Mouse (Mus musculus) gonadal fat pad, adult 2 months (tissue): Measurements from ENCODE around the gene Gm49337. TPM values are rescaled to one million over a fixed set of nuclear protein-coding genes. Genes with fewer than 3 reads are reported as not detected.

Source experiments
- DNase-seq: peaks from one replicate; pipeline ENCODE4 v3.0.0-alpha.2; 2012; ENCODE audit warnings: low read depth
- polyA plus RNA-seq: library from polyadenylated mRNA; depleted of rRNA; stranded (reverse); fragments of >200 nt; gene quantifications from 2 replicates; pipeline ENCODE4 v1.2.3, GENCODE M21; 2012; rRNA removed

The Gm49337 gene
- polyA plus RNA-seq = not detected in 2 replicates

GRCm38 (mm10) chr4:116173072-116173471 lies at the start of gene Gm49337, which contains the start of gene 1700042G07Rik:
Gm49337 (plus strand) TSS chr4:116173384.
1700042G07Rik (plus strand) TSS chr4:116173372.
- no peak for DNase-seq

DNA sequence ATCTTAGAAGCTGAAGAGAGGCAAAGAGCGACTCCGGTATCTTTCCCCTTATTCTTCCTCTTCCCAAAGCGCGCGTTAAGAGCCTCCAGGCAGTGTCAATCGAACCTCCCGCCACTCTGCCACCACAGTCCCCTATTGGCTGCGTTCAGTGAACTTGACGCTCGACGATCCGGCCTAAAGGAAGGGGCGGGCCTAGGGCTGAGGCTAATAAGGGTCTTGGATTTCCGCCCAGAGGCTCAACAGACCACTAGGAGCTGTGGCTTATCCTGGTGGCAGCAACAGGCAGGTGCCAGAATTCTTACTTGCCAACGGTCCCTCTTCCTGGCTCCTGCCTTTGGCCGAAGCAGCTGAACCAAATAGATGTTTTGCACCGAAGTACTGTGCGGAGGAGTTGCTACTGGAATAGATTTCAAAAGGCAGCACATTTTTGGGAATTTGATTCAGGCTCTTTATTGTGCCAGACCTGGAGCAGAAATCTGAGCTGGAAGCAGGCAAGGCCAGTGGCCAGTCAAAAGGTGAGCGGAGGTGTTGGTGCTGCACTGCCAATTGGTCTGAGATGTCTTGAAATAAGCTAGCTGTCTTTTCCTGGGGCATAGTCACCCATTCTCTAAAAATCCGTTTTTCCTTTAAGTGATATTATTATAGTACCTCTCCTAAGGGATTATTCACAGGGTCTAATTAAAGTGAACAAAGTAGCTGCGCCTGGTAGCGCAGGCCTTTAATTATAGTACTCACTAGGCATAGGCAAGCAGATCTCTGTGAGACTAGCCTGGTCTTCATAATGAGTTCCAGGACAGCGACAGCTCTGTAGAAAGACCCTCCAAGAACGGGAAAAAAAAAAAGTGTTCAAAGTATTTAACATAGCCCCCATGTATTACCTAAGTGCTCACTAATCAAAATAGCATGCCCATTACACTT lies 49.3 kb upstream of the Gm49337 start, which contains the start of the genes Rad54l and Pomgnt1:
Gene Rad54l, minus strand, starts transcription at position 89 of the 918 bp plus-strand sequence.
Gene Pomgnt1, plus strand, starts transcription at position 239 of the 918 bp plus-strand sequence.
- DNase-seq = no peak

- no peak for DNase-seq
Measured at GRCm38 (mm10) chr4:116125803-116126386, 47.3 kb upstream of the Gm49337 start.

GRCm38 (mm10) chr4:116127956-116128355 lies 45.2 kb upstream of the Gm49337 start:
- no peak for DNase-seq

DNA sequence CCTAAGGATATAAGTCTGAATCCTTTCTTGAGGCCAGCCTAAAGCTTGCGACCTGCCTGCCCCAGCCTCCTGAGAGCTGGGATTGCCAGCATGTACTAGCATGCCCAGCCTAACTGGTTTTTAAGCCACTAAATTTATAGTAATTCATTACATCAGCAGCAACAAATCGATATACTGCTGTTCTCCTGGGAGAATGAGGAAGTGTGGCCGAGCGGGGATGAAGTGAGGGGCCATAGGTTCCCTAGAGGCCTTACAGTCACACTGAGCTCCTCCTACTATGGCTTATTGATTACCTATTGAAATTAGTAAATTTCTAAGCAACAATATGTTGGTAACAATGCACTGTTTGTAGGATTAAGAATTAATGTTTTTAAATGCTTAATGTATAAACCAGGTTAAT lies 40.1 kb upstream of the Gm49337 start:
- DNase-seq = no peak

GRCm38 (mm10) chr4:116134990-116135389 lies 38.2 kb upstream of the Gm49337 start:
- DNase-seq = no peak

DNA sequence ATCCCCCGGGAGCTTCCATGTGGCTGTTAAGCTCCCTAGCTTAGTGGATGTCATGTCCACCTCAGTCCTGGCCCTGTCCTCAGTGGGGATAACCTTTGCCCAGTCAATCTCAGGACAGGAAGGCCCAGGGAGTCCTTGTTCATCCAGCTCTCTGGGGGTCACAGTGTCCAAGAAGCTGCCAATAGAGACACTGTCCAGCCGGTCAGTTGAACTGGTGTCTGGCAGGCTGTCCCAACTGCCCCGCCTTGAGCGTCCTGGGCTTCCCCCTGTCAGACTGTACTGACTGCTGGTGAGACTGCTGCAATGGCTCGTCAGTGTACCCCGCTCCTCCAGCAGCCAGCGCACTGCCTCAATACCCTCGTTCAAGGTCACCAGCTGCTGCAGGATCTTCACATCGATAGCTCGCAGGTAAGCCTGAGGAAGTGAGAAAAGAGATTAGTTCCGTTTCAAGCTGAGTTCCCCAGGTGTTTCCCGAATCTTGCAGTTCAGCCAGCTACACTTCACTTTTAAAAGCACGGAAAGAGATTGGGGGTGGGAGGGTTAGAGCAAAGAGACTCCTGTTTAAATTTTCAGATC lies 35.7 kb upstream of the Gm49337 start:
- DNase-seq = no peak

GRCm38 (mm10) chr4:116140801-116141574 lies 32.2 kb upstream of the Gm49337 start:
- no peak for DNase-seq

DNA sequence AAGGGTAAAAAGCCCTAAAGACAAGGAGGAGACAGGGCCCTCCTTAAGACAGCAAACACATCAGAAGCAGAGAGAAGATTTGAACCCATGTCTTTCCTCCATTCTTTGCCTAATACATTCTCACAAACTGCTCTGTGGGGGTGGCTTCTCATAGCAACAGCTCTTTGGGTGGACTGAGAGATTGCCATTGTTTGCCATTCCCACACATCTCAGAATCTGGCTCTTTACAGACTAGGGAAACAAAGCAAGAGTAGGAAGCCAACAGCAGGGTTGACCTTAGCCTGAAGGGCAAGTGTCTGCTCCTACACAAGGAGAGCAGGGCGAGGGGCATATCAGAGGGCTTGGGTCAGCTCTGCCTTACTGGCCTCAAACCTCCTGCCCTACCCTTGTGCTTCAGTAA lies 31.4 kb upstream of the Gm49337 start:
- DNase-seq = no peak

DNA sequence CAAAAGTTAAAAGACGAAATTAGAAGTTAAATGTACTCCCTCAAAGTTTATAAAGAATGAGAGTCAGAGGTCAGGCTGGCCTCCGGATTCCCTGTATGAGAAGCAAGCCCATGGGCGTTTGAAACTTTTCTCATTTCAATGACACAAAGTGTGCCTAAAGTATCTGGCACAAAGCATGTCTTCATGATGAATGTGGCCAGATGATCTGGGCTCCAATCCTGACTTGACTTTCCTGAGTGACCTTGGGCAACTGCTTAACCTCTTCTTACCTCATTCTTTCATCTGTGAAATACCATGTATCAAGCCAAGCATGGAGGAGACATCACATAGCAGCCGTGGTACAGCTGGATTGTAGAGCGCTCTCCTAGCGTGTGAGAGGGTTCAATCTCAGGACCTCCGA lies 30.9 kb upstream of the Gm49337 start:
- no peak for DNase-seq

DNA sequence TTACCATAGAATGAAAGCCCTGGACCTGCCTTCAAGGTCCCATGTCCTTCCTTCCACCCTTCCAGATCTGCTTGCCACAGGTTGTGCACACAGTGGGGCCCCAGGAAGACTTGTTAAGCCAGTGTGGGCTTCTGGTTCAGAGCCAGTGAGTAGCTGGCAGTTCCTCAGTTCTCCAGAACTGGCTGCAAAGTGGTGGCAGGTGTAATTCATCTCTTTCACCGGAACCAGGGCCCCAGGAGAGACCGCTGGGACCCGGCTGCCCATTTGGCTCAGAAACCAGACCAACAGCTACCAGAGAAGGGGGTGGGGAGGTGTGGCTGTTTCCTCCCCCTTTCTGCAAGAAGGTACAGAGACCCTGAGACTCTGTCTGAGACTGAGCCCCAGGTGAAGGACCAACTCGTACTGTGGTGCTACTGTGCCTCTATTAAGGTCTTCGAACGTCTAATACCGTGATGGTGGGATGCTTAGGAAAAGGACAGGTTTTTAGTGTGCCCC lies 29.8 kb upstream of the Gm49337 start:
- no peak for DNase-seq

DNA sequence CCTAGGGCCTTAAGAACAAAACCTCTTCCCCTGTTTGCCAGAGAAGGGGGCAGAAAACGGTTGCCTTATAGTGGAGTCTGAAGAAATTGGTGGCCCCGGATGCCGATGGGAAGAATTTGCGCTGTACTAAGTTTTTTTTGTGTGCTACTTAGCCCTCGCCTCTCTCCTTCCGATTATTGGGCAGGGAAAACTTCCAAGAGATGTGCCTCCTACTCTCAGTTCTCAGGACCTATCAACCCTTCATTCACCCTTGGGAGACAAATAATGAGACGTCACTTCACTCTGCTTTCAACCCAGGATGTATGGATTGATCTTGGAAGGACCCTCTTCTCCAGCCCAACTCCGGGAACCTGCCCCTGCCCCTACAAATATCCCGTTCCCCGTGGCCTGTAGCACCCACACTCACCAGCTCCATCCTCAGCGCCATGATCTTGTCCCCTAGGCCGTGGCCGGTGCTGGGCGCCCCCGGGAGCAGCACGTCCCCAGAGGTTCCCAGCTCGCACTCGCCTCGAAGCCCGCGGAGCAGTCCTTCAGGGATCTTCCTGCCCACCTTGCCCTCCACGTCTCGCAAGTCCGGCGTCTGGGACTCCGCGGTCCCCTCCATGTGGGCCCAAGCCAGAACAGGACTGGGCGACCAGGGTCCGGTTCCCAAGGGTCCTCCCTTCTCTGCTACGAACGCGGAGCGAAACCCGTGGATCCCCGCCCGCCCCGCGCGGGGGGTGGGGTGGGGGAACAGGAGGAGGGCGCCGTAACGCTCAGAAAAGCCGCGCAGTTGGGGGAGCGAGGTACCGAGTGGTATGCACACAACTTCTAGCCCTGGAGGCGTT lies 29.1 kb upstream of the Gm49337 start:
- DNase-seq = no peak

GRCm38 (mm10) chr4:116149812-116150155 lies 23.4 kb upstream of the Gm49337 start:
- no peak for DNase-seq

DNA sequence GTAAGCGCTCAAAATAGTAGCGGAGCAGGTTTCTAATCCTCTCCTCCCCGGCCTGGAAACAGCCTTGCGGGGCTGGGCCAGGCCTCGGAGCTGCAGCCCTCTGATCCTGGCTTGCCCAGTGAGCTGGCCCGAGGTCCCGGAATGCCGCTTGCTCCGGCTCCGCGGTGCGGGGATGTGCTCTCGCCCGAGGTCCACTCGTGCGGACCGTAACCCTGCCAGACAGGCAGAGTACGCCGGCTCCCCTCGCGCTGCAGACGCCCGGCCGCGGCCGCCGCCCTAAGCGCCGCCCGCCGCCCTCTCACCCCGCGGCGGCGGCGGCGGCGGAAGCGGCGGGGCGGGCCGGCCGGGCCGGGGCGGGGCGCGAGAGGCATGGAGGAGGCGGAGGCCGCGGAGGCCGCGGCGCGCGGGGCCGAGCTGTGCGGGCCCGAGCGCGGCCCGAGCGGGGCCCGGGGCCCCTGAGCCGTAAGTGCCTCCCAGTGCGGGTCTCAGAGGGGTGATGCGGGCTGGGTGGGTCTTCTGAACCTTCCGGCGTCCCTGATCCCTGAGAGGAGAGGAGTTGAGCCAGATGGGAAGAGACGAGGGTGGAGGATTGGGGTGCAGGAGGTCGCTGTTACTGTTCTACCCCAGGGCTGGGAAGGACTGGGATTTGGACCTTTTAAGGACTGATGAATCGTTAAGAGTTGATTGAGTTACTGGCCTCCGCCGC lies 22.9 kb upstream of the Gm49337 start:
- no peak for DNase-seq

DNA sequence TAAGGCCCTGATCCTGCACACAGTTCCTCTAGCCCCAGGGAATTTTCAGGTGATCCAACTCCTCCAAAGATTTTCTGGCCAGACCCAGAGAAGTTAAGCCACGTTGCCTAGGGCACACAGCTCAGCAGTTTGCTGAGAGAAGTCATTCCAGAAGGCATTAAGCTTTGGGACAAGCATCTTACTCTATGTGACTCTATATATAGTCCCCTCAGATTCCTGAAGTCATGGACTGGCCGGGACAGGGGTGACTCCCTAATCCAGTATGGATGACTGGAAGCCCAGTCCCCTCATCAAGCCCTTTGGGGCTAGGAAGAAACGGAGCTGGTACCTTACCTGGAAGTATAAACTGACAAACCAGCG lies 22.3 kb upstream of the Gm49337 start:
- no peak for DNase-seq

- no peak for DNase-seq
Measured at GRCm38 (mm10) chr4:116151238-116151637, 21.9 kb upstream of the Gm49337 start, which contains the start of gene Lurap1. Lurap1 (minus strand) TSS chr4:116151338.

- DNase-seq = no peak
Measured at GRCm38 (mm10) chr4:116152702-116153101, 20.5 kb upstream of the Gm49337 start.

DNA sequence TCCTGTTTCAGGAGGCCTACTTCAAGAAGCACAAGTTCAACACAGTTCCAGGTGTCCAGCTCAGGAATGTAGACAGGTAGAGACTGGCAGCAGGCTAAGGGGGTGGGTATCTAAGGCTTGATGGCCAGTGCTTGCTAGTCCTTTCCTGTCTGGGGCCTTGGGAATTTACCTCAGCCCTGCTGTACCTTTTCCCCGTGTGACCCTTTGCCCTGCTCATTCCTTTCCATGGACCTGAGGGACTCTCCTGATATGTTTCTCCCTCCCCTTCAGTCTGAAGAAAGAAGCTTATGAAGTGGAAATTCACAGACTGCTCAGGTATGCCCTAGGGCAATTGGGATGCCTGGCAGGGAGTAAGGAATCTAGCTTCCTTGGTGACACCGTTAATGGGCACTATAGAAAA lies 15.3 kb upstream of the Gm49337 start:
- no peak for DNase-seq

DNA sequence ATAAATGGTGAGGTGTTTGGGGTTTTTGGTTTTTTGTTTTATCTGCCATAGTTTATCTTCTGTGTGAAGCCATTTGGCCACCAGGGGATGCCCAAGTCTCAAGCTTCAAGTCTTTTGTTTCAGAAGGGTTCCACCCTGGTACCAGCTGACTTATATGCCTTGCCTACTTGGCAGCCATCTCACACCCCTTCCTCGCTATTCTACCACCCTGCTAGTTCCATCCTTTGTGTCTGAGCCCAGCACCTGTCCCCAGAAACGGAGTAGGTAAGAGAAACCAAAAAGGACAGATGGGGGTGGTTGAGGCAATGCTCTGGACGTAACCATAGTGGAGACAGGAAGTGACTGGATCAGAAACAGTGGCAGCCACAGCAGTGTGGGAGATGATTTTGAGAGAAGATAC lies 13.3 kb upstream of the Gm49337 start:
- DNase-seq = no peak

DNA sequence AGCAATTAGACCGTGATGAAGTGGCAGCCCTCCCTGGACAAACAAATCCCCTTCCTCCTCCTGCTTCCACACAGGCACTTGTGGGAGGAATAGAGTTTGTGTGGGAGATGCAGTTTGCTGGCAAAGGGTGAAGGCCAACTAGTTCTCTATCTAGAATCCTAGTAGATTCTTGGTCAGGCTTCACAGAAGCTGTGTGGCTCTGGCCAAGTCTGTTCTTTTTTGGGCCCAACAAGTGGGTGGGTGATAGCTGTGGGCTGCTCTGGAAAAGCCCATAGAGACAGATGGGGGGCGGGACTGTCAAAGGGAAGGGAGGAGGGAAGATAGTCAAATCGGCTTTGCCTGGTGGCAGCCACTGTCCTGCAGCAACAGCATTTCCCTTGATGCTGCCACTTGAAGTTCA lies 12.4 kb upstream of the Gm49337 start:
- no peak for DNase-seq
